In the genomic region with DNA sequence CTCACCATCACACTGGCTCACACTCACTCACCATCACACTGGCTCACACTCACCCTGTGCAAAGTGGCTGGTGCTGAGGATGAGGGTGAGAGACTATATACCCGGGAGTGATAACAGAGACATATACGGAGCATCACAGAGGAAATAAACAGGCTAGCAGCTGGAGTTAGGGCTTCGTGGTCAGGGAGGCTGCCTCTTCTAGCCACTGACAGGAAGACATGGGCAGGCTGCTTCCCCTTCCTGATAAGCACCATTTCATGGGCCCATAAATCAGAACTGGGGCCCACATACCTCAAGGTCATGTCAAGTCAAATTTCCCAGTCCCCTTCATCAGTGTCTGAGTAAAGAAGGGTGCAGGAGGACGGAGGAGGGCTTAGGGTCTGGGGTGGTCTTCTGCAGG, we compare ENCODE assay signal across 18 mouse cellular contexts. TPM values are rescaled to one million over a fixed set of nuclear protein-coding genes. Genes with fewer than 3 reads are reported as not detected.
A peak's percentile ranks its signal among the peaks of the same experiment; 100 is the strongest.
DNase-seq lines count a peak whose midpoint lies in the region; ATAC-seq and TF ChIP-seq lines count a peak whose summit lies in the region.
"Had no signal": no experiment of that assay in that cellular context is flagged by ENCODE, and none has a peak within 500 bp of the region (broad histone marks: within the 10 kb centered on the region; RNA-seq: fewer than 3 reads in every experiment).

No protein-coding gene starts in this region.

- peak; percentile 54 for ATAC-seq in lung, postnatal 0 days
- peak; percentile 29 for ATAC-seq in activated CD4-positive, CD25-positive, alpha-beta regulatory T cell, adult 4 months

- no peak overlapping the region for H3K4me3 ChIP-seq in lung, postnatal 0 days (ENCODE audit: low read depth, low read length)
- H3K4me3 ChIP-seq in megakaryocyte, embryonic 14.5 days (replicated peaks) = peak overlapping the region; percentile 82
- H3K4me3 ChIP-seq in embryonic facial prominence, embryonic 10.5 days = no peak overlapping the region
- H3K4me3 ChIP-seq: heart, embryonic 15.5 days; hindbrain, embryonic 12.5 days; limb, embryonic 13.5 days; lung, embryonic 15.5 days had no signal

- H3K27me3 ChIP-seq in lung, postnatal 0 days (replicated peaks; ENCODE audit: insufficient read depth, low read length) = no peaks in the 10 kb centered on the region
- peaks cover 86% of the 10 kb centered on the region for H3K27me3 ChIP-seq in megakaryocyte, embryonic 14.5 days (replicated peaks)
- H3K27me3 ChIP-seq in embryonic facial prominence, embryonic 10.5 days (replicated peaks; ENCODE audit: low read depth, poor library complexity, severe bottlenecking) = no peaks in the 10 kb centered on the region
- H3K27me3 ChIP-seq: CH12.LX; heart, embryonic 15.5 days; limb, embryonic 13.5 days; lung, embryonic 15.5 days had no signal

- no peaks in the 10 kb centered on the region for H3K36me3 ChIP-seq in lung, postnatal 0 days (ENCODE audit: insufficient read depth, low read length)
- peaks cover 10% of the 10 kb centered on the region for H3K36me3 ChIP-seq in megakaryocyte, embryonic 14.5 days (replicated peaks; ENCODE audit: low read length)
- H3K36me3 ChIP-seq in embryonic facial prominence, embryonic 10.5 days (replicated peaks) = peaks cover 4% of the 10 kb centered on the region; the same call in 1 of the 2 replicates
- H3K36me3 ChIP-seq: heart, embryonic 15.5 days; lung, embryonic 15.5 days had no signal

- H3K4me1 ChIP-seq in lung, postnatal 0 days (ENCODE audit: insufficient read depth, low read depth, low read length) = peaks cover 7% of the 10 kb centered on the region; the same call in 1 of the 2 replicates
- peaks cover 83% of the 10 kb centered on the region for H3K4me1 ChIP-seq in megakaryocyte, embryonic 14.5 days
- peaks cover 10% of the 10 kb centered on the region for H3K4me1 ChIP-seq in embryonic facial prominence, embryonic 10.5 days

- H3K9me3 ChIP-seq in lung, postnatal 0 days (ENCODE audit: low read length) = no peaks in the 10 kb centered on the region
- peaks cover 16% of the 10 kb centered on the region for H3K9me3 ChIP-seq in megakaryocyte, embryonic 14.5 days
- H3K9me3 ChIP-seq in embryonic facial prominence, embryonic 10.5 days = no peaks in the 10 kb centered on the region
- H3K9me3 ChIP-seq: heart, embryonic 15.5 days; hindbrain, embryonic 12.5 days; limb, embryonic 13.5 days; lung, embryonic 15.5 days had no signal

- peak; percentile 48 for DNase-seq in lung, postnatal 0 days (ENCODE audit: low spot score)
- DNase-seq in lung, postnatal 10 days = no peak
- DNase-seq in B cell, adult 2 months = peak; percentile 27 to 28
- DNase-seq in embryonic facial prominence, embryonic 10.5 days (ENCODE audit: low spot score) = no peak
- no peak for DNase-seq in frontal cortex, postnatal 10 days (ENCODE audit: low spot score in 2 of 2)
- DNase-seq: cerebellum, postnatal 10 days; heart, adult 11 months; kidney, adult 2 months; right cerebral cortex, adult 18-20 months; thymus, postnatal 14 days had no signal

- H3K4me2 ChIP-seq in lung, postnatal 0 days (replicated peaks; ENCODE audit: low read depth, low read length) = no peak overlapping the region
- H3K4me2 ChIP-seq: heart, embryonic 15.5 days; hindbrain, embryonic 12.5 days; limb, embryonic 13.5 days; lung, embryonic 15.5 days had no signal

- TF ChIP-seq EP300 in lung, postnatal 0 days (IDR thresholded peaks at IDR 0.05) = no peak

- no peak overlapping the region for H3K27ac ChIP-seq in lung, postnatal 0 days (ENCODE audit: low read length)
- H3K27ac ChIP-seq in embryonic facial prominence, embryonic 10.5 days (replicated peaks) = no peak overlapping the region
- H3K27ac ChIP-seq: heart, embryonic 15.5 days; hindbrain, embryonic 12.5 days; limb, embryonic 13.5 days; lung, embryonic 15.5 days had no signal

- TF ChIP-seq CTCF in lung, postnatal 0 days (IDR thresholded peaks at IDR 0.05) = no peak

- H3K9ac ChIP-seq in lung, postnatal 0 days (replicated peaks; ENCODE audit: low read depth) = no peak overlapping the region
- H3K9ac ChIP-seq: heart, embryonic 15.5 days; hindbrain, embryonic 12.5 days; limb, embryonic 13.5 days; lung, embryonic 15.5 days had no signal

- WGBS in lung, postnatal 0 days = 34% methylated on average over 4 of the region's 4 CpGs
- WGBS in embryonic facial prominence, embryonic 10.5 days = 86% methylated on average over 4 of the region's 4 CpGs

RNA-seq across cellular contexts. Expression of a gene that starts 28.2 kb away (rescaled TPM):
- 6.1 and 7.7 TPM in 2 replicates for polyA plus RNA-seq in lung, postnatal 0 days (2015; fragmentation: Nextera tagmentation; extraction: Ambion mirVana)
- 10 to 100 TPM; 13.3 to 17.7 TPM for polyA plus RNA-seq in activated CD4-positive, CD25-positive, alpha-beta regulatory T cell, adult 4 months (2017; shearing (Covaris generic))
- polyA plus RNA-seq in megakaryocyte, embryonic 14.5 days (2012; ENCODE audit: insufficient read depth, low replicate concordance) = 1.2 and 2.4 TPM in 2 replicates
- polyA plus RNA-seq in embryonic facial prominence, embryonic 10.5 days (2016; fragmentation: Nextera tagmentation; extraction: Ambion mirVana) = 14.9 and 17.8 TPM in 2 replicates

RNA-seq across cellular contexts. Expression of a gene that starts 33.1 kb away (rescaled TPM):
- 79.7 and 104 TPM in 2 replicates for polyA plus RNA-seq in lung, postnatal 0 days (2015; fragmentation: Nextera tagmentation; extraction: Ambion mirVana)
- polyA plus RNA-seq in activated CD4-positive, CD25-positive, alpha-beta regulatory T cell, adult 4 months (2017; shearing (Covaris generic)) = 10 to 100 TPM; 59.3 to 65.0 TPM
- 30.1 and 45.4 TPM in 2 replicates for polyA plus RNA-seq in megakaryocyte, embryonic 14.5 days (2012; ENCODE audit: insufficient read depth, low replicate concordance)
- 91.0 and 92.4 TPM in 2 replicates for polyA plus RNA-seq in embryonic facial prominence, embryonic 10.5 days (2016; fragmentation: Nextera tagmentation; extraction: Ambion mirVana)

RNA-seq across cellular contexts. Expression of a gene that starts 34.6 kb away (rescaled TPM):
- polyA plus RNA-seq in lung, postnatal 0 days (2015; fragmentation: Nextera tagmentation; extraction: Ambion mirVana) = 0.20 and 0.29 TPM in 2 replicates
- 1 to 10 TPM; 1.5 to 1.8 TPM for polyA plus RNA-seq in activated CD4-positive, CD25-positive, alpha-beta regulatory T cell, adult 4 months (2017; shearing (Covaris generic))
- polyA plus RNA-seq in megakaryocyte, embryonic 14.5 days (2012; ENCODE audit: insufficient read depth, low replicate concordance) = 0.07 and 2.5 TPM in 2 replicates
- polyA plus RNA-seq in embryonic facial prominence, embryonic 10.5 days (2016; fragmentation: Nextera tagmentation; extraction: Ambion mirVana) = 0.16 and 0.33 TPM in 2 replicates

RNA-seq across cellular contexts. Expression of a gene that starts 35.2 kb away (rescaled TPM):
- polyA plus RNA-seq in lung, postnatal 0 days (2015; fragmentation: Nextera tagmentation; extraction: Ambion mirVana) = not detected in 2 replicates
- not detected for polyA plus RNA-seq in activated CD4-positive, CD25-positive, alpha-beta regulatory T cell, adult 4 months (2017; shearing (Covaris generic))
- polyA plus RNA-seq in megakaryocyte, embryonic 14.5 days (2012; ENCODE audit: insufficient read depth, low replicate concordance) = 0.51 TPM in 1 of 2 replicates, not detected in the other
- not detected in 2 replicates for polyA plus RNA-seq in embryonic facial prominence, embryonic 10.5 days (2016; fragmentation: Nextera tagmentation; extraction: Ambion mirVana)
- polyA plus RNA-seq: embryonic facial prominence, embryonic 11.5 days; hindbrain, embryonic 12.5 days; lung, embryonic 15.5 days had no signal

RNA-seq across cellular contexts. Expression of a gene that starts 41.9 kb away (rescaled TPM):
- 43.6 and 51.3 TPM in 2 replicates for polyA plus RNA-seq in lung, postnatal 0 days (2015; fragmentation: Nextera tagmentation; extraction: Ambion mirVana)
- polyA plus RNA-seq in activated CD4-positive, CD25-positive, alpha-beta regulatory T cell, adult 4 months (2017; shearing (Covaris generic)) = 100 to 1,000 TPM in 1 of 2 experiments, 10 to 100 TPM in 1; 90.3 to 104 TPM
- 4.4 and 6.4 TPM in 2 replicates for polyA plus RNA-seq in megakaryocyte, embryonic 14.5 days (2012; ENCODE audit: insufficient read depth, low replicate concordance)
- polyA plus RNA-seq in embryonic facial prominence, embryonic 10.5 days (2016; fragmentation: Nextera tagmentation; extraction: Ambion mirVana) = 61.2 and 62.9 TPM in 2 replicates

Comparison
In these comparisons a context has a peak if more than half of its experiments do, and no peak if none do; other contexts are left out.
1. DNase-seq: peak in lung, postnatal 0 days (single experiment) and B cell, adult 2 months (2 of 2); none in lung, postnatal 10 days (single experiment), embryonic facial prominence, embryonic 10.5 days (single experiment) and frontal cortex, postnatal 10 days (0 of 2).